13 mouse cellular contexts compared by ENCODE assay signal in the genomic region with DNA sequence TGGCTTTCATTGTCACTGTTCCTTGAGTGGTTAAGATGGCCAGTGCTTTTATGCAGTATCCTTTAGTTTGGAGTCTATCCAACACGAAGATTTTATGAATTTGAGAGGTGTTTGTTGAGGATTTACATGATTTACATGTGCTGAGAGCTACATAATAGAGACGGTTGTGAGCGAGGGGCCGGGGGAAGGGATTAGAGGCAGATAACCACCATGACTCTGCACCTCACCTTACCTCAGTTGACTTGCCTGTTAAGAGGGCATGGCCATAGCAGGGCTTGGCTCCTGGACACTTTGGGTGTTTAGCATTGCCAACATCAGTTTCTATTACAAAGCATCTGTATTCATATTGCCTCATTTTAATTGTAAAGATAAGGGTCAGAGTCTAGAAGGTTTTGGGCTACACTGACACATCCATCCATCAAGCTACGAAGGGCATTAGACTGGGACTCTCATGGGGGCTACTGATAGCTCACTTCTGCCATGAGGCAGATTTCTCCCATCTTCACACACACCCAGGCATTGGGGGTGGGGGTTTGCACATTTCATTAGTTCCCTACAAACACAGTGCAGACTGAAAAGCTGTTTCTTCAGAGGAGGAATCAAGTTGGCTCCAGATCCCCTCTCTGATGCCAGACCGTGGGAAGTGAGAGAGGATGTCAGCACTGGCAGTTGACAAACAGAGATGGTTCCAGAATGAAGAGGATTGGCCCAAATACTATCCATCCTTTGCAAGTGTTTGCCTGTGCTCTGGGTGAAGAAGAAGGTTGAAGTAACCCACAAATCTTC.
DNase-seq lines count a peak whose midpoint lies in the region; ATAC-seq and TF ChIP-seq lines count a peak whose summit lies in the region.
"Had no signal": no experiment of that assay in that cellular context is flagged by ENCODE, and none has a peak within 500 bp of the region (broad histone marks: within the 10 kb centered on the region; RNA-seq: fewer than 3 reads in every experiment).

No protein-coding gene starts in this region.

- no peaks in the 10 kb centered on the region for H3K36me3 ChIP-seq in lung, embryonic 16.5 days (ENCODE audit: control insufficient read depth, insufficient read depth, low read length)
- no peaks in the 10 kb centered on the region for H3K36me3 ChIP-seq in midbrain, embryonic 14.5 days (ENCODE audit: control insufficient read depth, insufficient read depth, low read length)
- H3K36me3 ChIP-seq: liver, embryonic 13.5 days had no signal

- 56% methylated on average over 6 of the region's 6 CpGs for WGBS in lung, embryonic 16.5 days
- 63% methylated on average over 6 of the region's 6 CpGs for WGBS in lung, adult 2 months
- 79% methylated on average over 6 of the region's 6 CpGs for WGBS in midbrain, embryonic 14.5 days

- H3K9me3 ChIP-seq in lung, embryonic 16.5 days (ENCODE audit: control insufficient read depth, low read length), result no peaks in the 10 kb centered on the region
- no peaks in the 10 kb centered on the region for H3K9me3 ChIP-seq in midbrain, embryonic 14.5 days (ENCODE audit: control insufficient read depth, low read length)

- no peak for DNase-seq in lung, adult 2 months
- peak; percentile 65 to 72 for DNase-seq in layer of hippocampus, adult 2 months (ENCODE audit: low spot score in 2 of 2)
- DNase-seq in lung, postnatal 10 days, result peak; percentile 79
- DNase-seq in right cerebral cortex, postnatal 4 days, result peak; percentile 17
- DNase-seq in cerebellum, adult 18-20 months, result no peak
- DNase-seq in midbrain, embryonic 14.5 days, result no peak
- DNase-seq: embryo, embryonic 11 days; gastrocnemius, postnatal 36 days; kidney, adult 9 months; liver, embryonic 13.5 days had no signal

- TF ChIP-seq CTCF in lung, adult 2 months (IDR thresholded peaks at IDR 0.05; ENCODE audit: insufficient read depth, low read length), result no peak
- TF ChIP-seq CTCF in layer of hippocampus, adult 2 months (conservative IDR thresholded peaks at IDR 0.05), result no peak

- no peaks in the 10 kb centered on the region; the same call in 1 of the 2 replicates for H3K4me1 ChIP-seq in lung, embryonic 16.5 days (replicated peaks; ENCODE audit: control insufficient read depth, insufficient read depth, low read length)
- no peaks in the 10 kb centered on the region for H3K4me1 ChIP-seq in lung, adult 2 months (ENCODE audit: control insufficient read depth, insufficient read depth, low read length)
- H3K4me1 ChIP-seq in midbrain, embryonic 14.5 days (ENCODE audit: control insufficient read depth, insufficient read depth, low read length), result peaks cover 8% of the 10 kb centered on the region
- H3K4me1 ChIP-seq: liver, embryonic 13.5 days had no signal

- no peak overlapping the region for H3K4me2 ChIP-seq in lung, embryonic 16.5 days (ENCODE audit: low read depth, low read length)
- H3K4me2 ChIP-seq in midbrain, embryonic 14.5 days (ENCODE audit: low read length), result no peak overlapping the region
- H3K4me2 ChIP-seq: hindbrain, embryonic 14.5 days; liver, embryonic 13.5 days had no signal

- no peaks in the 10 kb centered on the region for H3K27me3 ChIP-seq in lung, embryonic 16.5 days (ENCODE audit: control insufficient read depth, insufficient read depth, low read depth, low read length)
- no peaks in the 10 kb centered on the region for H3K27me3 ChIP-seq in midbrain, embryonic 14.5 days (ENCODE audit: control insufficient read depth, insufficient read depth, low read length)
- H3K27me3 ChIP-seq: liver, embryonic 13.5 days had no signal

- no peak overlapping the region for H3K9ac ChIP-seq in lung, embryonic 16.5 days (ENCODE audit: low read length)
- H3K9ac ChIP-seq in midbrain, embryonic 14.5 days (replicated peaks; ENCODE audit: low read length), result no peak overlapping the region
- H3K9ac ChIP-seq: hindbrain, embryonic 14.5 days; liver, embryonic 13.5 days had no signal

- H3K4me3 ChIP-seq in lung, embryonic 16.5 days (ENCODE audit: low read length), result no peak overlapping the region
- H3K4me3 ChIP-seq in lung, adult 2 months (replicated peaks; ENCODE audit: extremely low read depth, low read depth, low read length), result no peak overlapping the region
- H3K4me3 ChIP-seq in layer of hippocampus, adult 2 months, result no peak overlapping the region
- no peak overlapping the region for H3K4me3 ChIP-seq in midbrain, embryonic 14.5 days (replicated peaks; ENCODE audit: low read depth, low read length)
- H3K4me3 ChIP-seq: liver, embryonic 13.5 days had no signal

- ATAC-seq in lung, embryonic 16.5 days (ENCODE audit: low read depth), result peak; percentile 34; the same call in 1 of the 2 replicates
- ATAC-seq in midbrain, embryonic 14.5 days (ENCODE audit: low FRiP score, low TSS enrichment), result no peak
- no peak for ATAC-seq in cerebellum, adult (ENCODE audit: insufficient number of reproducible peaks, low FRiP score, low TSS enrichment)

- TF ChIP-seq POLR2A in lung, adult 2 months (IDR thresholded peaks at IDR 0.05; ENCODE audit: borderline replicate concordance, extremely low read depth, low read depth, low read length), result no peak

- H3K27ac ChIP-seq in lung, embryonic 16.5 days (ENCODE audit: low read length), result no peak overlapping the region
- no peak overlapping the region for H3K27ac ChIP-seq in layer of hippocampus, adult 2 months
- no peak overlapping the region for H3K27ac ChIP-seq in midbrain, embryonic 14.5 days (replicated peaks; ENCODE audit: low read depth, low read length)
- H3K27ac ChIP-seq: hindbrain, embryonic 14.5 days; liver, embryonic 13.5 days had no signal

Comparison
In these comparisons a context has a peak if more than half of its experiments do, and no peak if none do; other contexts are left out.
1. DNase-seq: peak in layer of hippocampus, adult 2 months (2 of 2), lung, postnatal 10 days (single experiment) and right cerebral cortex, postnatal 4 days (single experiment); none in lung, adult 2 months (single experiment), cerebellum, adult 18-20 months (0 of 2) and midbrain, embryonic 14.5 days (single experiment).